Mouse (Mus musculus) E14TG2a.4 (cell line): ENCODE data around the gene Exoc6b.

Source experiments
- H3K27me3 ChIP-seq: 2 replicates; pipeline ENCODE4 v1.6.1; 2014; ENCODE audit warnings: low read length, control low read depth; ENCODE audit not compliant: insufficient read depth
- H3K36me3 ChIP-seq: 2 replicates; pipeline ENCODE4 v1.6.1; 2014; ENCODE audit warnings: low read length, control low read depth; ENCODE audit not compliant: insufficient read depth
- H3K4me1 ChIP-seq: replicated peaks from 2 replicates; pipeline ENCODE4 v1.6.1; 2014; ENCODE audit warnings: low read depth, low read length, control low read depth
- H3K4me3 ChIP-seq: replicated peaks from 2 replicates; pipeline ENCODE4 v1.5.1; 2014; ENCODE audit warnings: mild to moderate bottlenecking, low read length
- H3K9me3 ChIP-seq: 2 replicates; pipeline ENCODE4 v1.6.1; 2014; ENCODE audit warnings: low read length, control low read depth
- CTCF ChIP-seq: conservative IDR thresholded peaks from 2 replicates; pipeline ENCODE4 v1.5.1; 2014; ENCODE audit warnings: low read length
- NANOG ChIP-seq: IDR thresholded peaks from 2 replicates; pipeline ENCODE4 v1.6.1; 2014; ENCODE audit warnings: borderline replicate concordance, low read length, mixed read lengths
- POU5F1 ChIP-seq: IDR thresholded peaks from 2 replicates; pipeline ENCODE4 v1.6.1; 2014; ENCODE audit warnings: low read length, borderline replicate concordance

The Exoc6b gene

GRCm38 (mm10) chr6:85074996-85075395 lies 5.7 kb upstream of the Exoc6b start:
- H3K36me3 ChIP-seq, result no peaks in the 10 kb centered on the region

GRCm38 (mm10) chr6:85068322-85069022 lies 841 bp downstream of the Exoc6b start:
- no peaks in the 10 kb centered on the region for H3K9me3 ChIP-seq
- H3K4me1 ChIP-seq, result peaks cover 38% of the 10 kb centered on the region
- H3K36me3 ChIP-seq, result no peaks in the 10 kb centered on the region
- H3K4me3 ChIP-seq, result peak overlapping the region; percentile 96
- TF ChIP-seq CTCF (no peak), NANOG (no peak)
- H3K27me3 ChIP-seq, result peaks cover 13% of the 10 kb centered on the region

More at GRCm38 (mm10) chr6:85074996-85075395, 5.7 kb upstream of the Exoc6b start:
- Histone ChIP-seq H3K9me3 (no peaks in the 10 kb centered on the region), H3K4me1 (peaks cover 34% of the 10 kb centered on the region), H3K27me3 (peaks cover 11% of the 10 kb centered on the region), H3K4me3 (peak overlapping the region; percentile 27)
- TF ChIP-seq CTCF (no peak), NANOG (peak; percentile 85), POU5F1 (peak; percentile 65; the same call in 1 of the 2 replicates)

GRCm38 (mm10) chr6:85057641-85058040 lies 11.7 kb downstream of the Exoc6b start:
- Histone ChIP-seq H3K4me1 (no peaks in the 10 kb centered on the region), H3K9me3 (no peaks in the 10 kb centered on the region), H3K27me3 (no peaks in the 10 kb centered on the region), H3K36me3 (peaks cover 2% of the 10 kb centered on the region; the same call in 1 of the 2 replicates), H3K4me3 (no peak overlapping the region)
- TF ChIP-seq NANOG (no peak), POU5F1 (no peak), CTCF (no peak)

GRCm38 (mm10) chr6:85051109-85051508 lies 18.2 kb downstream of the Exoc6b start:
- TF ChIP-seq POU5F1, result no peak
- TF ChIP-seq CTCF, result no peak
- no peak for TF ChIP-seq NANOG
- Histone ChIP-seq H3K4me3 (no peak overlapping the region), H3K4me1 (peaks cover 47% of the 10 kb centered on the region), H3K9me3 (no peaks in the 10 kb centered on the region), H3K27me3 (no peaks in the 10 kb centered on the region), H3K36me3 (peaks cover 3% of the 10 kb centered on the region; the same call in 1 of the 2 replicates)

GRCm38 (mm10) chr6:85046531-85046930 lies 22.8 kb downstream of the Exoc6b start:
- H3K9me3 ChIP-seq, result no peaks in the 10 kb centered on the region
- no peak overlapping the region for H3K4me3 ChIP-seq
- H3K36me3 ChIP-seq, result peaks cover 3% of the 10 kb centered on the region; the same call in 1 of the 2 replicates
- peaks cover 66% of the 10 kb centered on the region for H3K4me1 ChIP-seq
- H3K27me3 ChIP-seq, result no peaks in the 10 kb centered on the region
- TF ChIP-seq POU5F1 (no peak), NANOG (no peak), CTCF (no peak)

GRCm38 (mm10) chr6:85044621-85045152 lies 24.6 kb downstream of the Exoc6b start:
- Histone ChIP-seq H3K4me3 (peak overlapping the region; percentile 35; the same call in 1 of the 2 replicates), H3K9me3 (no peaks in the 10 kb centered on the region), H3K4me1 (peaks cover 55% of the 10 kb centered on the region), H3K27me3 (no peaks in the 10 kb centered on the region), H3K36me3 (peaks cover 3% of the 10 kb centered on the region; the same call in 1 of the 2 replicates)
- TF ChIP-seq CTCF (no peak), POU5F1 (peak; percentile 16; the same call in 1 of the 2 replicates), NANOG (peak; percentile 35; the same call in 1 of the 2 replicates)

- no peak overlapping the region for H3K4me3 ChIP-seq
- H3K4me1 ChIP-seq, result peaks cover 22% of the 10 kb centered on the region
- 0 out of 2 replicates have a peak, but pooled peaks cover 3% of the 10 kb centered on the region for H3K9me3 ChIP-seq
- no peaks in the 10 kb centered on the region for H3K36me3 ChIP-seq
- peak; percentile 85 for TF ChIP-seq CTCF
- TF ChIP-seq NANOG, result no peak
- TF ChIP-seq POU5F1, result no peak
- no peaks in the 10 kb centered on the region for H3K27me3 ChIP-seq
Measured at GRCm38 (mm10) chr6:85037677-85038076, 31.6 kb downstream of the Exoc6b start.

- no peaks in the 10 kb centered on the region for H3K36me3 ChIP-seq
- H3K4me3 ChIP-seq, result no peak overlapping the region
- H3K4me1 ChIP-seq, result peaks cover 22% of the 10 kb centered on the region
- TF ChIP-seq CTCF, result no peak
- TF ChIP-seq NANOG, result peak; percentile 77; the same call in 1 of the 2 replicates
- TF ChIP-seq POU5F1, result no peak
- H3K9me3 ChIP-seq, result 0 out of 2 replicates have a peak, but pooled peaks cover 3% of the 10 kb centered on the region
- H3K27me3 ChIP-seq, result no peaks in the 10 kb centered on the region
Measured at GRCm38 (mm10) chr6:85029671-85030070, 39.6 kb downstream of the Exoc6b start.

- peaks cover 2% of the 10 kb centered on the region; the same call in 1 of the 2 replicates for H3K27me3 ChIP-seq
- TF ChIP-seq POU5F1, result no peak
- no peak for TF ChIP-seq CTCF
- TF ChIP-seq NANOG, result no peak
- H3K9me3 ChIP-seq, result no peaks in the 10 kb centered on the region
- no peaks in the 10 kb centered on the region for H3K36me3 ChIP-seq
- peaks cover 28% of the 10 kb centered on the region for H3K4me1 ChIP-seq
- no peak overlapping the region for H3K4me3 ChIP-seq
Measured at GRCm38 (mm10) chr6:85024403-85024802, 44.9 kb downstream of the Exoc6b start.
